ENCODE assay signal across 26 mouse cellular contexts in the genomic region with DNA sequence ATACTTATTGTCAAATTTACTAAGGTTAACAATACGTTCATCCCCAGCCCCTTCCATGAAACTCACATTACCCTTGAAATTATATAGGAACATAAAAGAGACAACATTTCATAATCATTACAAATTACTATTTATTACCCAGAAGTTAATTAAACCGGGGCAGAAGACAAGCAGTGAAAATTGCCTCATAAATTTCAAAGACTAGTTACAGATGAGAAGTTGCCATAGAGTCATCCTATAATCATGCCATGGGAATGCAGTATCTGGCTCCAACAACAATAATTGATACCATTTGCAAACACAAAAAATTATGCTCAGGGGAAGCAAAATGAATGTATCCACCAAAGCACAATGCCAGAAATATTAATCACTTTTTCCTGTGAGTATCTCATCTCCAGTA. TPM values are rescaled to one million over a fixed set of nuclear protein-coding genes. Genes with fewer than 3 reads are reported as not detected.
DNase-seq lines count a peak whose midpoint lies in the region; ATAC-seq and TF ChIP-seq lines count a peak whose summit lies in the region.
"Had no signal": no experiment of that assay in that cellular context is flagged by ENCODE, and none has a peak within 500 bp of the region (broad histone marks: within the 10 kb centered on the region; RNA-seq: fewer than 3 reads in every experiment).

A gene (plus strand): TSS at position 388 of the 400 bp plus-strand sequence.

- DNase-seq in limb, embryonic 14.5 days (ENCODE audit: low spot score) = peak; percentile 54
- no peak for DNase-seq in limb, embryonic 10.5 days (ENCODE audit: low spot score)
- no peak for DNase-seq in layer of hippocampus, postnatal 14 days (ENCODE audit: low spot score in 2 of 2)
- DNase-seq: adrenal gland, adult 2 months; adrenal gland, postnatal 10 days; adrenal gland, postnatal 25 days; cerebellum, adult 11 months; cerebellum, adult 18-20 months; cerebellum, adult 8-10 months; cerebellum, adult 9-11 months; cerebellum, postnatal 14 days; cerebellum, postnatal 36 days; forebrain, postnatal 0 days had no signal

- H3K27ac ChIP-seq in limb, embryonic 14.5 days (replicated peaks; ENCODE audit: low read depth, low read length) = no peak within 1 kb of the TSS
- H3K27ac ChIP-seq in limb, embryonic 10.5 days = no peak within 1 kb of the TSS
- H3K27ac ChIP-seq in neural tube, embryonic 14.5 days (ENCODE audit: low read depth, low read length) = no peak within 1 kb of the TSS
- H3K27ac ChIP-seq in neural tube, embryonic 15.5 days (replicated peaks) = no peak within 1 kb of the TSS
- H3K27ac ChIP-seq: embryonic facial prominence, embryonic 13.5 days; forebrain, embryonic 13.5 days; forebrain, embryonic 15.5 days had no signal

- no peaks in the 10 kb centered on the region for H3K9me3 ChIP-seq in limb, embryonic 14.5 days (ENCODE audit: control insufficient read depth, low read length)
- H3K9me3 ChIP-seq in limb, embryonic 10.5 days (replicated peaks) = no peaks in the 10 kb centered on the region
- no peaks in the 10 kb centered on the region for H3K9me3 ChIP-seq in neural tube, embryonic 14.5 days (ENCODE audit: control insufficient read depth, low read length)
- H3K9me3 ChIP-seq in neural tube, embryonic 15.5 days (replicated peaks) = no peaks in the 10 kb centered on the region
- H3K9me3 ChIP-seq: embryonic facial prominence, embryonic 13.5 days; forebrain, embryonic 13.5 days; forebrain, embryonic 15.5 days had no signal

- no peaks in the 10 kb centered on the region for H3K36me3 ChIP-seq in limb, embryonic 14.5 days (ENCODE audit: control insufficient read depth, insufficient read depth, low read length)
- H3K36me3 ChIP-seq in limb, embryonic 10.5 days = no peaks in the 10 kb centered on the region
- H3K36me3 ChIP-seq in neural tube, embryonic 14.5 days (ENCODE audit: control insufficient read depth, insufficient read depth, low read length) = no peaks in the 10 kb centered on the region
- H3K36me3 ChIP-seq in neural tube, embryonic 15.5 days = no peaks in the 10 kb centered on the region
- H3K36me3 ChIP-seq: embryonic facial prominence, embryonic 13.5 days; forebrain, embryonic 15.5 days had no signal

- no peaks in the 10 kb centered on the region for H3K4me1 ChIP-seq in limb, embryonic 14.5 days (ENCODE audit: control insufficient read depth, insufficient read depth, low read length)
- no peaks in the 10 kb centered on the region for H3K4me1 ChIP-seq in limb, embryonic 10.5 days
- no peaks in the 10 kb centered on the region for H3K4me1 ChIP-seq in neural tube, embryonic 14.5 days (ENCODE audit: control insufficient read depth, insufficient read depth, low read length)
- H3K4me1 ChIP-seq in neural tube, embryonic 15.5 days = no peaks in the 10 kb centered on the region
- H3K4me1 ChIP-seq: embryonic facial prominence, embryonic 13.5 days; forebrain, embryonic 13.5 days; forebrain, embryonic 15.5 days had no signal

- 43% methylated on average over 2 of the region's 2 CpGs for WGBS in limb, embryonic 14.5 days
- 66% methylated on average over 2 of the region's 2 CpGs for WGBS in limb, embryonic 10.5 days
- 46% methylated on average over 2 of the region's 2 CpGs for WGBS in neural tube, embryonic 14.5 days
- 48% methylated on average over 2 of the region's 2 CpGs for WGBS in neural tube, embryonic 15.5 days

- no peak for TF ChIP-seq POLR2A in limb, embryonic 14.5 days (IDR thresholded peaks at IDR 0.05; ENCODE audit: borderline replicate concordance, extremely low read depth, insufficient read depth, insufficient read length)

- H3K4me2 ChIP-seq in limb, embryonic 14.5 days (replicated peaks; ENCODE audit: low read depth, low read length, severe bottlenecking) = no peak within 1 kb of the TSS
- H3K4me2 ChIP-seq in neural tube, embryonic 14.5 days (ENCODE audit: low read depth, low read length) = no peak within 1 kb of the TSS
- H3K4me2 ChIP-seq in neural tube, embryonic 15.5 days = no peak within 1 kb of the TSS
- H3K4me2 ChIP-seq: embryonic facial prominence, embryonic 13.5 days; forebrain, embryonic 13.5 days; forebrain, embryonic 15.5 days had no signal

- no peaks in the 10 kb centered on the region for H3K27me3 ChIP-seq in limb, embryonic 14.5 days (ENCODE audit: control insufficient read depth, insufficient read depth, low read length)
- H3K27me3 ChIP-seq in limb, embryonic 10.5 days (ENCODE audit: low read depth, poor library complexity, severe bottlenecking) = no peaks in the 10 kb centered on the region
- H3K27me3 ChIP-seq in neural tube, embryonic 14.5 days (ENCODE audit: control insufficient read depth, insufficient read depth, low read length) = no peaks in the 10 kb centered on the region
- no peaks in the 10 kb centered on the region for H3K27me3 ChIP-seq in neural tube, embryonic 15.5 days (replicated peaks)
- H3K27me3 ChIP-seq: embryonic facial prominence, embryonic 13.5 days; forebrain, embryonic 13.5 days; forebrain, embryonic 15.5 days had no signal

- H3K9ac ChIP-seq in limb, embryonic 14.5 days (ENCODE audit: low read depth, low read length, severe bottlenecking) = no peak within 1 kb of the TSS
- no peak within 1 kb of the TSS for H3K9ac ChIP-seq in neural tube, embryonic 14.5 days (replicated peaks; ENCODE audit: low read depth, low read length)
- no peak within 1 kb of the TSS for H3K9ac ChIP-seq in neural tube, embryonic 15.5 days (replicated peaks)
- H3K9ac ChIP-seq: embryonic facial prominence, embryonic 13.5 days; forebrain, embryonic 13.5 days; forebrain, embryonic 15.5 days; forebrain, postnatal 0 days had no signal

- ATAC-seq in limb, embryonic 14.5 days (ENCODE audit: low FRiP score, low read depth) = no peak
- peak; percentile 66; the same call in 1 of the 2 replicates for ATAC-seq in neural tube, embryonic 14.5 days (ENCODE audit: low read depth)
- peak; percentile 65; the same call in 1 of the 2 replicates for ATAC-seq in neural tube, embryonic 15.5 days (ENCODE audit: low FRiP score)
- ATAC-seq: forebrain, embryonic 13.5 days; forebrain, embryonic 15.5 days; forebrain, postnatal 0 days had no signal

- no peak within 1 kb of the TSS for H3K4me3 ChIP-seq in limb, embryonic 14.5 days (replicated peaks; ENCODE audit: low read length)
- no peak within 1 kb of the TSS for H3K4me3 ChIP-seq in limb, embryonic 10.5 days
- no peak within 1 kb of the TSS for H3K4me3 ChIP-seq in neural tube, embryonic 14.5 days (ENCODE audit: low read depth, low read length)
- no peak within 1 kb of the TSS for H3K4me3 ChIP-seq in neural tube, embryonic 15.5 days (replicated peaks)
- H3K4me3 ChIP-seq: embryonic facial prominence, embryonic 13.5 days; forebrain, embryonic 13.5 days; forebrain, embryonic 15.5 days had no signal

RNA-seq across cellular contexts. Expression of the gene that starts here (rescaled TPM):
- not detected in 2 replicates for polyA plus RNA-seq in limb, embryonic 14.5 days (2012; rRNA removed)
- polyA plus RNA-seq in limb, embryonic 14.5 days (2014; fragmentation: Nextera tagmentation; extraction: Ambion mirVana) = not detected in 2 replicates
- polyA plus RNA-seq in limb, embryonic 10.5 days (2016; fragmentation: Nextera tagmentation; extraction: Ambion mirVana) = not detected in 2 replicates
- polyA plus RNA-seq in neural tube, embryonic 14.5 days (2014; fragmentation: Nextera tagmentation; extraction: Ambion mirVana) = not detected in 2 replicates
- not detected in 2 replicates for polyA plus RNA-seq in neural tube, embryonic 15.5 days (2015; fragmentation: Nextera tagmentation; extraction: Ambion mirVana)
- not detected for total RNA-seq in layer of hippocampus, postnatal 14 days (2021)
- total RNA-seq: adrenal gland, adult 2 months; adrenal gland, postnatal 10 days; adrenal gland, postnatal 25 days; adrenal gland, postnatal 4 days; common myeloid progenitor, adult 5-6 weeks; ES-E14; forebrain, postnatal 0 days; MEL had no signal
- polyA plus RNA-seq: adrenal gland, adult 2 months; brain, embryonic 14.5 days; C2C12; embryonic facial prominence, embryonic 11.5 days; embryonic facial prominence, embryonic 13.5 days; forebrain, embryonic 11.5 days; forebrain, embryonic 13.5 days; forebrain, embryonic 15.5 days; forebrain, postnatal 0 days had no signal

Comparison
In these comparisons a context has a peak if more than half of its experiments do, and no peak if none do; other contexts are left out.
1. Peak in DNase-seq in limb, embryonic 14.5 days; RNA of the gene not detected or under 1 TPM.
2. Peak in ATAC-seq in neural tube, embryonic 14.5 days; RNA of the gene not detected or under 1 TPM.
3. Peak in ATAC-seq in neural tube, embryonic 15.5 days; RNA of the gene not detected or under 1 TPM.